Mouse (Mus musculus) left cerebral cortex, adult 11 months (tissue): ENCODE results near the gene V1ra8.
"Not testable (repeated sequence)": the region's sequence is repeated elsewhere in the genome, so short reads cannot be mapped to it uniquely, and the experiment has no call there.

Experiments
- DNase-seq: peaks from one replicate; pipeline ENCODE4 v3.0.0; 2022; ENCODE audit warnings: low spot score

V1ra8 gene

GRCm38 (mm10) chr6:90202493-90202892 lies at the start of gene V1ra8:
Gene V1ra8 (plus strand): TSS chr6:90202793.
- not testable (repeated sequence) for DNase-seq

GRCm38 (mm10) chr6:90160139-90160538 lies 42.5 kb upstream of the V1ra8 start:
- DNase-seq = no peak

DNA sequence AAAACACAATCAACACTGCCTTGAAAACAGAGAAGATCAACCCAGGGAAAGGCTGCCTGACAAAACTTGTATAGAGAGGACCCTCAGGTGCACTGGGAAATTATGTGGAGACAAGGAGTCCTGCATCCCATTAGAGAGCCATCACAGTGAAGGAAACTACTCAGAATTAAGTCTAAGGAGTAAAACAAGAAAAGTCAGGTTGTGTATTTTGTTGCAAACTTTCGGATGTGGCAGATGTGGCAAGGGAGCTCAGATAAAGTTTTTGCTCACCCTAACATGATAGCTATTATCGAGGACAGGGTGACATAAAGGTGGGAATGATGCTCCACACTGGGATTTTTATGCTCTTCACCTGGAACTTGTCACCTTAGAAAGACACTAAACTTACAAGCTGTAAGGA lies 28.1 kb upstream of the V1ra8 start, which contains the start of gene Vmn1r52:
Vmn1r52 (plus strand) TSS at position 301 of the 400 bp plus-strand sequence.
- no peak for DNase-seq

DNA sequence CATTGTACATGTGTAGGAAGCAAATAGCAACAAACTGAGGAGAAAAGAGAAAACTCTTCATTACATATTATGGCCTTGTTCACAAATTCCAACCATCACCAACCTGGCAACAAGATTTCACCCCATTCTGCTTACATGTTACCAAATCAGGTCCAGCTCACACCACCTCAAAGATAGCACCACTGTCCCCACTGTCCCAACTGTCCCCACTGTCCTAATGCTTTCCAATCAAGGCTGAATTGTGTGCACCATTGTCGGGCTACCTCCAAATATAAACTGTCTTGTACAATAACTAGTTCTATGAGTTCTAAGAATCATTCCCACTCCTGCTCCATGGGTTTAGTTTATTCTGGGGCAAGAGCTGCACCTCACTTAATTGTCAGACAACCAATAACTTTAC lies 21.7 kb downstream of the V1ra8 start, which contains the start of gene Vmn1r53:
Vmn1r53 (minus strand) TSS at position 101 of the 400 bp plus-strand sequence.
- DNase-seq = no peak

DNA sequence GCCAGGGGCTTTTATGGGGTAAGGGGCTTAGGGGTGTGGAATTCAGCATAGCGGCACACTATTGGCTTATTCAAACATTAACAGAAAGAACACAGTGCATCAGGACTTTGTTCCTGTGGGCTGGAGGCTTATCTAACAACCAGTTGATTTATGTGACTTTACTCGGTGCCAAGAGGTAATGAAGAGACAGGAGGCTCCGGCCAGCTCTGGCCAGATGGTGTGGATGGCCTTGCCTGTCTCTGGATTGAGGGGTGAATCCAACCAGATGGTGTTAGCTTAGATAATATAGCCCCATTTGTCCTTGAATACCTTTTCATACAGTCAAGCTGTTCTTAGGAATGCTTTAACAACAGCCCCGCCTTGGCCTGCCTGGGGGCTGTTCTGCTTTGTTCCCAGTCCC lies 29.5 kb downstream of the V1ra8 start:
- not testable (repeated sequence) for DNase-seq

GRCm38 (mm10) chr6:90232681-90233080 lies 30.1 kb downstream of the V1ra8 start:
- no peak for DNase-seq

DNA sequence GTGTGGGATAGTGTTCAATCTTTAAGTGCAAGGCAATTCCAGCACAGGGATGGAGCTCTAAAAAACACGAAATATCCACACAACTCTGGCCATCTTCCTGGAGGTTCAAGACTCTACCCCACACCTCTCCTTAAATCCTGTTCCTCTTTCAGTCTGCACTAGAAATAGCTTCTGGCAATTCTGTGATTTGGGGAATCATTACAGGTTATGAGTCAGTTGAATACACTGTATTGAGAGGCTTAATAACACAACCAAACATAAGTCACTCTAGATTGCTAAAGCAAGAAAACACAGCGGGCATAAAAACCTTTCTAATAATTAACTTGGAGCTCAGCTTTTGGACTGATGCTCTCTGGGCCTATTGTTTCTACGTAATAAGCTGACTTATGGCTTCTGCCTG lies 41.4 kb downstream of the V1ra8 start:
- DNase-seq = no peak

DNA sequence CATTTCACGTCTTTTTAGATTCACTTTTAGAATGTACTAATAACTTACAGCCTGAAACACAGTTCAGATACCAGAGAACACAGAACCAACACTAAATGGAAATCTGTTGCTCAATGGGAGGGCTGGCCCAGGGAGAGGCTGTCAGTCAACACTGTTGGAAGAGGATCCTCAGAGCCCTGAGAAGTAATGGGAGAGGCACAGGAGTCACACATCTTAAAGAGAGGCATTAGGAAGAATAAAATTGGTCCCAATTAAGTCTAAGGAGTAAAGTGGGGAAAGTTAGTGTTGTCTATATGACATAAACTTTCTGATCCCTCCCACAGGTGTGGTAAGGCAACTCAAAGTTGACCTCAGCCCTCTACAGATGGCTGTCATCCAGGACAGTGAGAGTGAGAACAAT lies 43.4 kb downstream of the V1ra8 start, which contains the start of gene Vmn1r54:
Vmn1r54 (plus strand) TSS at position 301 of the 400 bp plus-strand sequence.
- DNase-seq = no peak
